Mouse (Mus musculus) layer of hippocampus, adult 6 months (tissue): Measurements from ENCODE around the gene Zfp872. TPM values are rescaled to one million over a fixed set of nuclear protein-coding genes. Genes with fewer than 3 reads are reported as not detected.

Experiments
- long read RNA-seq, 2 experiments: library from polyadenylated mRNA; unstranded; transcript quantifications; one replicate each; pipeline ENCODE4 v2.0.0; 2019 to 2020
- polyA plus RNA-seq: library from polyadenylated mRNA; unstranded; fragments of <200 nt; fragmentation: Nextera tagmentation; gene quantifications from 2 replicates; pipeline ENCODE4 v1.2.3, GENCODE M21; 2021

The Zfp872 gene
- polyA plus RNA-seq = not detected in 2 replicates
- long read RNA-seq, experiment 1 = 0 reads
- long read RNA-seq, experiment 2, partial matches to known transcripts = 0 of 1 reads
- long read RNA-seq, experiment 2, other reads (novel, unspliced or antisense) = 0 of 1 reads

DNA sequence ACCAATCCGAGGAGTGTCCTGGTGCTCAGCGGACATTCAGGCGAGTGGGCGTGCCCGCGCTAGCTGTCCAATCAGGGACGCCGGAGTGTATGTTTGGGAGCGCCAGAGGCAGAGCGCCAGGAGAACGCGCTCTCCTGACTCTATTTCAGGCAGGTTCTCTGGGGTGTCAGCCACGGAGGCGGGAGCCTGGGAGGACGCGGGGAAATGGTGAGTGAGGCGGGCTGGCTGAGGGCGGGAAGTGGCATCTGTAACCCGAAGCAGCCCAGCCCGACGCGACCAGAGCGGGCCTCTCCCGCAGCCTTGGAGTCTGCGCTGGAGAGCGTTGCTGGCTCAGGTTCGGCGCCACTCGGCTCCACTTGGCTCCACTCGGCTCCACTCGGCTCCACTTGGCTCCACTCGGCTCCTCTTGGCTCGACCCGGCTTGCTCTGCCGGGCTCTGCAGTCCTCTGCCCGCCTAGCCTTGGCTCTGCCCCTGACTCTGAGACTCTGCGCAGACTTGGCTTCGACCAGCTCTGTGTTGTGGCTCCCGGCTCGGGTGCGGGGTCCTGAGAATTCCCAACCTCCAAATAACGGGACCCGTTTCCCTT is at the start of gene Zfp872:
Gene Zfp872, plus strand, starts transcription at position 66 of the 587 bp plus-strand sequence.

GRCm38 (mm10) chr9:22156497-22157245 is 31.2 kb upstream of the Zfp872 start, which contains the start of gene Pigyl:
TSS of gene Pigyl (plus strand) at chr9:22156846.

GRCm38 (mm10) chr9:22225581-22226388 is 37.9 kb downstream of the Zfp872 start, which contains the start of gene Zfp809:
TSS of gene Zfp809 (plus strand) at chr9:22225714.

Other genes starting within 250 kb of the Zfp872 start
- gene Swsap1, start 232.3 kb upstream of the Zfp872 start, polyA plus RNA-seq = 11.2 and 11.3 TPM in 2 replicates
- gene Epor, start 224.6 kb upstream of the Zfp872 start, polyA plus RNA-seq = 11.1 and 11.4 TPM in 2 replicates
- gene Rgl3, start 198.6 kb upstream of the Zfp872 start, polyA plus RNA-seq = 0.82 and 1.1 TPM in 2 replicates
- gene Ccdc151, start 185.5 kb upstream of the Zfp872 start, polyA plus RNA-seq = 1.7 and 2.8 TPM in 2 replicates
- gene Prkcsh, start 185.3 kb upstream of the Zfp872 start, polyA plus RNA-seq = 26.1 and 29.7 TPM in 2 replicates
- gene Elavl3, start 136.1 kb upstream of the Zfp872 start, polyA plus RNA-seq = 19.5 and 21.7 TPM in 2 replicates
- not detected in 2 replicates for gene Gm49318, start 116.8 kb upstream of the Zfp872 start, polyA plus RNA-seq
- 4.0 and 4.4 TPM in 2 replicates for gene Zfp653, start 116.7 kb upstream of the Zfp872 start, polyA plus RNA-seq
- 59.3 and 59.4 TPM in 2 replicates for gene Ecsit, start 102.7 kb upstream of the Zfp872 start, polyA plus RNA-seq
- gene Cnn1, start 88.9 kb upstream of the Zfp872 start, polyA plus RNA-seq = 0.40 and 0.72 TPM in 2 replicates
- 154 and 178 TPM in 2 replicates for gene Elof1, start 70.9 kb upstream of the Zfp872 start, polyA plus RNA-seq
- 0.57 and 1.1 TPM in 2 replicates for gene Acp5, start 52.4 kb upstream of the Zfp872 start, polyA plus RNA-seq
- gene Pigyl, start 31.2 kb upstream of the Zfp872 start, polyA plus RNA-seq = 174 and 190 TPM in 2 replicates
- gene Zfp809, start 37.6 kb downstream of the Zfp872 start, polyA plus RNA-seq = 9.2 and 11.8 TPM in 2 replicates
- gene Zfp599, start 71.8 kb downstream of the Zfp872 start, polyA plus RNA-seq = 2.1 and 3.2 TPM in 2 replicates
- gene Zfp810, start 119.6 kb downstream of the Zfp872 start, polyA plus RNA-seq = 10.5 and 11.2 TPM in 2 replicates
- gene Anln, start 201.1 kb downstream of the Zfp872 start, polyA plus RNA-seq = 6.7 and 7.0 TPM in 2 replicates
- gene 9530077C05Rik, start 223.4 kb downstream of the Zfp872 start, polyA plus RNA-seq = 7.3 and 7.8 TPM in 2 replicates